Mouse (Mus musculus) urinary bladder, postnatal 36 days (tissue): ENCODE measurements around the gene Gpn1.
"Not testable (repeated sequence)": the region's sequence is repeated elsewhere in the genome, so short reads cannot be mapped to it uniquely, and the experiment has no call there.

ENCODE experiments used
- DNase-seq, 2 experiments: peaks; one replicate each; pipeline ENCODE4 v3.0.0; 2022; ENCODE audit warnings: low spot score in 2 of 2, mixed read lengths in 1 of 2

Gene Gpn1

DNA sequence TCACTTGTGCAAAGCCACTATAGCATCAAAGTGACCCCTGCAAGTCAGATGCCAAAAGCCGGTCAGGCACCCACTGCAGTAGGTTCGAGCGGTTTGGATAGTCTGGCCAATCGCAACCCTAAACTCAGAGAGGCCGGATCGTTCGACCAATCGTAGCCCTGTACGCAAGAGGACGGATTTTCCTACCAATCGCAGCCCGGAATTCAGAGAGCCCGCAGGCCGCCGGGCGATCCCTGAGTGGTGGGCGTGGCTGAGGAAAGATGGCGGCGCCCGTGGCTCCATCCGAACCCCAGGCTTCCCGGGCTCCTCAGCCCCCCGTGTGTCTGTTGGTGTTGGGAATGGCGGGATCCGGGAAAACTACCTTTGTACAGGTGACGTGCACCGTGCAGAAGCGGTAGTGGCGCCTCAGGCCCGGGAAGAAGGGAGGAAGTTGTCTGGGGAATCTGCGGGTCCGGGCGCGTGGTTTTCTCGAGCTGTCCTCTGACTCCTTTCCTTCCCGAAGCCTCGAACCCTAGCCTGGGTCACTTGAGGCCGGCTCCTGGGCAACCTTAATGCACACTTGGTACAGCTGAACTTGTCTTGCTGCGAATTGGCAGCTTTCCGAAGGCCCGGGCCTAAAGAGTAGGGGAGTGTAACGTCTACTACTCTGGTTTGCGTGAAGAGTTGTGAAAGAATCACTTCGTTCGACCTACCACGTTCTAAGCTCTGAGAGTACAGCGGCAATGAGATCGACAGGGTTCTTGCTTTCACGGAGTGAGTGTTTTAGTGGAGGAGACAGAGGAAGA, at the start of gene Gpn1:
TSS of gene Gpn1 (plus strand) at position 229 of the 785 bp plus-strand sequence.
- peak; percentile 80 to 89 for DNase-seq

DNA sequence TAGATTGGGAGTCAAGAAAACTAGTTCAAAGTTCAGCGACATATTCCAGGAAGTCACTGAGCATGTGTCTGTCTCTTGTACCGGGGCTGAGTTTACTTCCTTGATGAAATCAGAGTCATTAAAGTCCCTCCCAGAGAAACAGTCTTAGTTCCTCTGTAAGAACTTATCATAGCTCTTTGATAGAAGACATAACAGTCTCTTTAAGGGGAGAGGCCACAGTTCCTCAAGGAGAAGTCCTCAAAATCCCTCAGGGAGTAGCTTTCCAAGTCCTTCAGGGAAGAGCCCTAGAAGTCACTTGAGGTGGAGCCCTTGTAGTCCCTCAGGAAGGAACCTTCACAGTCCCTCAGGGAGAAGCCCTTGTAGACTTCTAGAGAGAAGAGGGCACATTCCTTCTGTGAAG, 43.2 kb upstream of the Gpn1 start:
- DNase-seq, result no peak

DNA sequence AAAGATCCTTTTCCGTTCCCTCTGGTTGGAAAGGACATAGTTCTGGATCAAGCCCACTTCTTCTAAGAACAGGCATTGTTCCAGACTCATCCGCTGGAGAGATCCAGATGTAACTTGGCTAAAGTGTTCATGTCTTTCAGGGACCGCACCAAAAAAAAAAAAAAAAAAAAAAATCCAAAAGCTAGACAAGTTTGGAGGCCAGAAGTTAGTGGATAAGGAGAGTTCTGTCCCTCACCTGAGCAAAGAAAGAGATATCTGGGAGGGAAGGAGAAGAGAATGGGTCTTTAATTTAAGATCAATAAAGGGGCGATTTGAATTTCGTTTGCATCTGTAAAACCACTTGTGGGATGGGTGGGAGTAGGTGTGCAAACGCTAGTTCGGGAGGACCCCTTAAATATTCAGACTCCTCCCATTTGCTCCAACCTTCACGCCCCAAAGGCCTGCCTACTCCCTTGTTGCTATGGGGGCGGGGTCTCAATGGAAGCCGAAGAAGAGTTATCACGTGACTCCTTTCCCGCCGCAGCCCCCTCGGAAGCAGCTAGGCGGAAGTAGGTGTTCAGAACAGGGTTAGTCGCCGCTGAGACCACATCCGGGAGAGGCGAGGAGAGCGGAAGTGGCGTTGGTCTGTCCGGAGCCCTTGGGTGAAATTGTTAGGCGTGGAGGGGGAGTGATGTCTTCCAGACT, 42.5 kb upstream of the Gpn1 start, which contains the start of gene Zfp512:
TSS of gene Zfp512 (plus strand) at position 554 of the 684 bp plus-strand sequence.
- peak; percentile 80 to 93 for DNase-seq

DNA sequence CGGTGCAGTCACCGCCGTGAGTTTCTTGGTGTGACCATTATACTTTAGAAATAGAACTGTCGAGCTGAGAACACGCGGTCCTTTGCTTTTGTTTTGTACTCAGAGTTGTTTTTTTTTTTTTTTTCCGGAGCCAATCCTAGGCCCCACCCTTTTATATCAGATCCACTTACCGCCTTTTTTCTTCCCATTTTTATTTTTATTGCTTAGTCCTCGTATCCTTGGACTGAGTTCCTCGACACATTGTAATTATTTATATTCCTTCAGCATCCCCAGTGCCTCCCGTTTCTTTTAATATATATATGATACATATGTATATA, 42.0 kb upstream of the Gpn1 start:
- no peak for DNase-seq

DNA sequence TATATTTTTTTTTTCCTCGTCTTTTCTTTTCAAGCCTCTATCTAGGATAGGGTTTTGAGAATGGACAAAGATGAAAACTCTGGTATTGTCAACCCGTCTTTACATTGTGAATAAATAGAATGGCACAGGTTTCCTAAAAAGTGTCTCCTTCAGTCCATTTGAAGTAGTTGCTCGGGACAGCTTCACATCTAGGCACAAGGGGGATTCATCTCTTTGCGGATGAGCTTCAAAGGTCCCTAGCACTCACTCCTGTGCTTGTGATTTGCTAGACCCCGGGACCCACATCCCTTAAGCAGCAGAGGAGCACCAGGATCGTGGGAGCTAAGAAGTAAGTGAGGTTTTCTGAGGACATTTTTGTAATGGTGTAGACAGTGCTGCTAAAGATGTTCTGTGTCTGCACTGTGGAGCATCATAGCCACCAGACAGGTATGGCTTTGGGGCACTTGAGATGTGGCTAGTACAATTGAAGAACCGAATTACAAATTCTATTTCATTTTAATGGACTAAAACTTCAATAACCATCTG, 41.6 kb upstream of the Gpn1 start:
- DNase-seq, result no peak

DNA sequence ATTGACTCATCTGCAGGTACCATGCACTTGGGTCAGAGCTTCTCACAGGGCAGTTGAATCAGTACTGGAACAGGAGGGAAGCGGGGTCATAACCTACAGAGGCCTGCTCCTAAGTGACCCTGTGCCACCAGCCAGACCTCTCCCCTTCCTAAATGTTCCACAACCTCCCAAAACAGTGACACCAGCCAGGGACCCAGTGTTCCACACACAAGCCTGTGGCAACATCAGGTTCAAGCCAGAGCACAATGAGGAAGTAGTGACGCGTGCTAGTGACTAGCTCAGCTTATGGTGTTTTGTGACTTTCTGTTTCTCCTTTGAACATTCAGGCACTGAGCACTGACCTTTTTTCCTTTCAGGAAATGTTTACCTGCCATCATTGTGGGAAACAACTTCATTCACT, 26.7 kb upstream of the Gpn1 start:
- DNase-seq, result no peak

DNA sequence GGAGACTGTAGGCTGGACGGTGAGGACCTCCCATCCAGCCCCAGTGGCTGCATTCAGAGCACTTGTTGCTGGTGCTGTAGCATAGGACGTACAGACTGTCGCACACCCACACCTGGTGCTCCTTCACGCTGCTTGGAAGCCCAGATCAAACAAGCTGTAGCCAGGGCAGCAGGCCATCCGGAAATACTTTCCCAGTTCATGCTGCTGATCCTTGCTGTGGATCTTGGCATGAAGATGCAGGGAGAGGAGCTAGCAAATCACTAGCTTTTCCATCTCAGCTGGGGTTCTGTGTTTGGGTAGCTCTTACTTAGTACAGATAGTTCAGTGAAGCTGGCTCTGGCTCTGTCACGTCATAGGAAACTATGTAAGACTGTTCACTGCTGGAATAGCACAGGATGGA, 24.8 kb upstream of the Gpn1 start:
- no peak for DNase-seq

DNA sequence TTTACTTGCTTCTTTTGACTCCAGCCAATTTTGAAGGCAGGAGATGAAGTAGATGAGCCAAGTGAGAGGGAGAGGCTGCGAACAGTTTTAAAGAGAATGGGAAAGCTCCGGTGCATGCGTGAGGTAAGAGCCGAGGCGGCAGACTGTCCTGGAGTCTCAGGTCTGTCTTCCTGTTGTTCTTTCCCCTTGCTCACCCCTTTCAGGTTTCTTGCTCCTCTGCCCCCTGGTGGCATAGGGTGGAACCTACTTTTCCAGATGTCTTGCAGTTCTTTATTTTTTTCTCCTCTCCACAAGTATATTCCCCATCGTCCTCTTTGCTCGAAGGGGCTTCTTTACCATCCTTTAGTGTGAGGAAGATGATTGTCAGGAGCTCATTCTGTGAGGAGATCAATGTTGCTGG, 24.2 kb upstream of the Gpn1 start:
- DNase-seq, result peak; percentile 38 to 41

DNA sequence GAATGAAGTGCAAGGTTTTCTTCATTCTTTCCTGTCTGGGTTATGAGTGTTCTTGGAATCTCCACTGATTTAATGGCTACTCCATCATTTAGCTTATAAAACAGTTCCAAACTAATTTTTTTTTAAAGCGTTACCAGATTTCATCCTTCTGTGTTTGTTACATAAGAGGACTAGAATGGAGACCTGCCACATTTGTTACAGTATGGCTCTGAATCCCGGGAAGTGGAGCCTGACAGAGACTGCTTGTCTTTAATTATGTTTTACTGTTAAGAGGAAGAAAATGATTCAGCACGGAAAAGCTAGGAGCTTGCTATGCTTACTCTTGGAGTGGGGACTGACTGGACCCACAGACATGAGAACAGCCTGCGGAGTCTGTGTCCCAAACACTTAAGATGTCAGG, 14.0 kb upstream of the Gpn1 start:
- DNase-seq, result no peak

DNA sequence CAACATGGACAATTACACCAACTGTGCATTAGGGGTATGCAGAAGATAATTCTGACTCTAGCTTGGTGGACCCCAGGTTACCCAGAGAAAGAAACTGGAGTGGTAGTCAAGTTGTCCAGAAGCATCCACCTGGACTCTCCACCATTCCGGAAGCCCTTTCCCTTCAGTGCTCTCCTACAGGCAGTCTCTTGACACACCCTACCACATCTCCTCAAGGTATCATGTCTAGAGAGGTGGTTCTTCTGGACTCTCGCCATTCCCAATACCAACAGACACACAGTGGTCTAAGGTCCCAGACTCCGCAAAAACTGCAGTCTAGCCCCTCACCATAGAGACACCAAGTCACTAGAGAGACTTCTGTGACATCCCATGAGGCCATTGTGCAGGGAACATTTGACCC, 9.1 kb upstream of the Gpn1 start, which contains the start of gene 4930548H24Rik:
TSS of gene 4930548H24Rik (plus strand) at position 301 of the 400 bp plus-strand sequence.
- DNase-seq, result no peak

DNA sequence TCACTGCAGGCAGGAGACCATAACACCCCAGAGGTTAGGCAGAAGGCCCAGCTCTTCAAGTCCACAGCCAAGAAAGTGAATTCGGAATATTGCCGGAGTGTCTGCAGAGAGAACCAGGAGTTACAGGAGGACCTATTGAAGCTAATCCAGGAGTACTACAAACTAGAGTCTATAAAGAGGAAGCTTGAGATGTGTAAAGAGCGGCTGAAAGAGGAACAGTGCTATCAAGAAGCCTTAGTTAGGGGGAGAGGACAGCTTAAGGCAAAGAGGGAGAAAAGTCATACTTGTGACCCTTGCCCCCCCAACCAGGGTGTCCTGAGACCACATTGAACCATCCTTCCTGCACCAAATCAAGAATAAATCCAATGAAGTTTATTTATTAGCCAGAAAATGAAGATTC, 6.7 kb upstream of the Gpn1 start:
- no peak for DNase-seq

DNA sequence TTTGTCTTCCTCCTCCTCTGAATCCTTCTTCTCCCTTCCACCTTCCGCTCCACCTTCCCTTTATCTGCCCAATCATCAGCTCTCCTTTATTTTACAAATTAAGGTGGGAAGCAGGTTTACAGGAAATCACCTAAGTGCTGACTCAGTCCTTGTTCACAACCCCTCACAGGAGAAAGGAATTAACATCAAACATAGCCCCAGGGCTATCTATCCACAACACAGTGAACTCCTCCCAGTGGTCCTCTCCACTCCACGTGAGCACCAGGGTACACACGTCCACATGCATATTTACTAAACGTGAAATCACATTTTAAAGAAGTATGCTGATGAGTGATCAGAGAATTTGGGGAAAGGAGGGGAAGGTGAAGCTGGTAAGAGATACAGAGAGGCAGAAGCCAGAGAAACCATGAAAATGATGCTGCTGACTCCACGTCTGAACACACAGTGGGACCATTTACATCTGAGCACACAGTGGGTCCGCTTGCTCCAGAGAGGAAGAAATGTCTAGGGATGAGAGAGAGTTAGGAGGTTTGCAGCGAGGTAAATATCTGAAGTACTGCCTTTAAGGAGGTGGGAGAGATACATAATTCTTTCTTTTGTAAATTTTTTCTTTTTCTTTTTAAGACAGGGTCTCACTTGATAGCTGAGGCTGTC, 5.3 kb upstream of the Gpn1 start:
- DNase-seq, result no peak

DNA sequence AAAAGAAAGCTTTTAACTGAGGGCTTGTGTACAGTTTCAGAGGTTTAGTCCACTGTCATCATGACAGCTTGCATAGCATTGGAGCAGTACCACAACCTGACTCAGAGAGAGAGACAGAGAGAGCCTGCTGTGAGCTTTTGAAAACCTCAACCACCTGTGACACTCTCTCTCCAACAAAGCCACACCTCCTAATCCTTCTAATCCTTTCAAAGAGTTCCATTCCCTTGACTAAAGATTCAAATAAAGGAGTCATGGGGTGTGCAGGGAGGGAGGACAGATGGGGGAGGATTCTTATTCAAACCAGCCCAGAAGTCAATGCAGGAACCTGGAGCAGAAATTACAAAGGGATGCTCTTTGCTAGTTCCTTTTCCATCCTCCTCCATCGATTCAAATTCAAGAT, 2.5 kb upstream of the Gpn1 start:
- DNase-seq, result no peak

DNA sequence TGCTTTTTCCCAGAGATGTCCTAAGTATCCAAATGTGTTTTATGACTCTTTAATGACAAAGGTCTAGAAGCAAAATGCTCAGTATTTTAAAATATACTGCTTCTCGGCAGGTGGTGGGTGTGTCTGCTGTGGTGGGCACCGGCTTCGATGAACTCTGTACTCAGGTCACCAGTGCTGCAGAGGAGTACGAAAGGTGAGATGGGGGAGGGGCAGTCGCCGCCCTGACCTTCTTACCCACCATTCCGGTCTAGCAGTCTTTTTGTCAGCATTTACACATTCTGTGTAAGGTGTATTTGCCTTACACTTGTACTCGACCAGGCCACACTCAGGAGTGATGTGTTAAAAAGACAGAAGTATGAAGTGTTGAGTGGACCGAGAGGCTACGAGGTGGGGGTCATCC, 10.3 kb downstream of the Gpn1 start:
- DNase-seq, result no peak

DNA sequence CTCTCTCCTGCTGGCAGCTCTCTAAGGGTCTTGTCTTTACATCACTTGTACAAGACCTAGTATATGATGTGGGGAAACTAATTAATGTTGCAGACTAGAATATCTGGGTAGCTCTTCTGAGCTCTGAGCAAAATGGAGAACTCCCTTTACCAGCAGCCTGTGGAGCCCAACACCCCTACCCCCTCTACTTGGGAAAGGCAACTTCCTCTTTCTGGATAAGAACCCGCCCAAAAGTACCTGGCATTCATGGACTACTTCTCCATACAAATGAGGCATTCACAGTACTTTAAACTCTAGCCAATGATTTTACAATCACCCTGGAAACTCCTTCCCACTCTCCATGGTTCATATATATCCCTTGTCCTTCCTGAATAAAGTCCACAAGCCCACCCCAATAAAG, 17.9 kb downstream of the Gpn1 start:
- DNase-seq, result no peak

DNA sequence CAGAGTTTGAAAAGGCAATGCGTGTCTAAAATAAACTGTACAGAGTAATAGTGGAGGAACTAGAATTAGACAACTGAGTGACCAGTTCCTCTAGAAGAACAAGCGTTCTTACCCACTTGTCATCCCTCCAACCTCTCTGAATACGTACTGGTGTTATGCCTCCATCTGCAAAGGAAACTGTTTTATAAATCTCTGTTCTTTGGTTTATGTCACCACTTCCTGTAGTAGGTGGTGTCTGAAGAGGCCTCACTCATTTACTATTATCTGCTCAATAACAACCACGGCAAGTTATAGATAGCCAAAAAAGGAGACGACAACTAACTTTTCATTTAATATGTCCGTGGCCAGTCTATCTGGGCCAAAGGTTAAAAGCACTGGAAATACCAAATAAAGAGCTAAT, 26.0 kb downstream of the Gpn1 start:
- DNase-seq, result no peak

DNA sequence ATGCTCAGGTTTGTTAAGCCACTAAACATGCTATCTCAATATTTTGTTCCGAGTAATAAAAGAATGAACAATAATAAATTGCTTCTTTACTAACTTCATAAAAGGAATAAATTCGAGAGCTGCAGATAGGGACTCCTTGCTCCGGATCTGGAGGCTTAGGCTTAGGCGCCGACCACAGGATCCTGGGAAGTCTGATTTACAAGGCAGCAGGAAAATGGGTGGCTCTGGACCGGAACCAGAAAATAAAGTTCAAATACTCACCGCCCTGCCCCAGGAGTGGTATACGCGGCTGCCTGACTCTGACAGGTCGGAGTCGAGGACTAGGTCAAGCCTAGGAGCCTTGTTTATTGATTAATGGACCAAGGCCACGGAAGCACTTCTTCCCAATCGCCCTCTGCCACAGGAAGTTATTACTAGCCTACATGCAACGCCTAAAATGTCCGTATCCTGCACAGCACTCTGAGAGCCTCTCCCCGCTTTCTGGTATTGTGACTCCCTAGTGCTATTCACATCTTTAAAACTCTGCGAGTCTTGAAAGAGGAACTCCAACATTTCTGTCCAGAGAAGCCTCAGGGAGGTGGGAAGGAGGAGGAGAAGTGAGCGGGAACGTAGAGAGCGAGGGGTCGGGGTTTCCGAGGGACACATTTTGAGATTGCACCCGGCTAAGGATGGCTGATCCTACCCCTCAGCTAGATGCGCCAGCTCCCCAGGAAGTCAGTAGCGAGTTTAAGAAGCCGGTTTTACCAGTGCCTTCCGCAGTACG, 32.0 kb downstream of the Gpn1 start, which contains the start of gene Slc4a1ap:
TSS of gene Slc4a1ap (plus strand) at position 642 of the 763 bp plus-strand sequence.
- DNase-seq, result peak; percentile 69 to 73

DNA sequence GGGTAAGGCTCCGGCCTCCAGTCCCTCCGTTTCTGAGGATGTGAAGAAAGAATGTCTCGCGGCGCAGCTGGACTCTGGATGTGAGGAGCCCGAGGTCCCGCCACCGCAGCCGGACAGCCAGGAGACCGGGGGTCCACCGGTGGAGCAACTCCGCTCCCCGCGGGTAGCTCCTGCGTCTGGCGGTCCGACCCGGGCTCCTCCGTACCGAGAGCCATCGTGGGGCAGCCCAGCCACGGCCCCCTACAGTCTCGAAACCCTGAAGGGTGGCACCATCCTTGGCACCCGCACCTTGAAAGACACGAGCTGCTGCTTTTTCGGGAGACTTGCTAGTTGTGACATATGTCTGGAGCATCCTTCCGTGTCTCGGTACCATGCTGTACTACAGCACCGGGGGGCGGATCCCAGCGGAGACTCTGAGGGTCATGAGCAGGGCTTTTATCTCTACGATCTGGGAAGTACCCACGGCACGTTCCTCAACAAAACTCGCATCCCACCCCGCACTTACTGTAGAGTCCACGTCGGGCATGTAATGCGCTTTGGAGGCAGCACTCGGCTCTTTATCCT, 32.7 kb downstream of the Gpn1 start:
- no peak for DNase-seq

DNA sequence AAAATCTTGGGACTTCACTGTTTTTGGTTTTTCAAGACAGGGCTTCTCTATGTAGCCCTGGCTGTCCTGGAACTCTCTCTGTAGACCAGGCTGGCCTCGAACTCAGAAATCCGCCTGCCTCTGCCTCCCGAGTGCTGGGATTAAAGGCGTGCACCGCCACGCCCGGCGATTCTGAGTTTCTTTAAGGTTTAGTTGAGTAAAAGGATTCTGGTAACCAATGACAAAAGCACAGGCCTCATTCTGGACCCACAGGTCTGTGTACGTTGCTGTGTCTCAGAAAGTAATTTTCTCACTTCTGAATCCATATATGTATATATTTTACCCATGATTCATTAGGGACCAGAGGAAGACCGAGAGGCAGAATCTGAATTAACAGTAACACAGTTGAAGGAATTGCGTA, 33.2 kb downstream of the Gpn1 start, which contains the start of gene Supt7l:
TSS of gene Supt7l (minus strand) at position 101 of the 400 bp plus-strand sequence.
- not testable (repeated sequence) for DNase-seq

DNA sequence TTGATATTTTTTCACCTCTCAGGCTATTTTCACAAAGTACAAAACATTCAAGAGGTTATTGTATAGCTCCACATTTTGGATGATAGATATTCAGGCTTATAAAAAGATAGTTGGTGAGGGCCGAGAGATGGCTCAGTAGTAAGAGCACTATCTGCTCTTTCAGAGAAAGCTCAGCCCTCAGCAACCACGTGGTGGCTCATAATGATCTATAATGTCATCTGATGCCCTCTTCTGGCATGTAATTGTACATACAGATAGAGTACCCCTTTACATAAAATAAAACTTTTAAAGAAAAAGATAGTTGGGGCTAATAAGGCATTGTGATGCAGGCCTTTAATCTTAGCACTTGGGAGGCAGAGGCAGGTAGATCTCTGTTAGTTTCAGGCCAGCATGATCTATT, 34.0 kb downstream of the Gpn1 start:
- no peak for DNase-seq

DNA sequence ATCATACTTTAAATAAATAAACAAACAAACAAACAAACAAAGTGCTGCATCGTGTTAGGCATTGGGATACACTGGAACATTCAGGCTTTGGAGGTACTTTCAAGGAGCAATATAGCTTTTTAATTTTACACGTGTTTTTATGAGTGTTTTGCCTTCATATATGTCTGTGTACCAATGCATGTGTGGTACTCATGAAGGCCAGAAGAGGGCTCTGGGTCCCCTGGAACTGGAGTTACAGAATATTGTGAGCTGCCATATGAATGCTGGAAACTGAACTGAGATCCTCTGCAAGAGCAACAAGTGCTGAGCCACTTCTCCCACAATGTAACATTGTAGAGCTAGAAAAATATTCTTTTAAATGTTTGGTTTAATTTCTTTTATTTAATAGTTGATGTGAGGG, 40.7 kb downstream of the Gpn1 start:
- no peak for DNase-seq
